Mouse (Mus musculus) midbrain, embryonic 16.5 days (tissue): ENCODE measurements around the gene Cbx6. TPM values are rescaled to one million over a fixed set of nuclear protein-coding genes. Genes with fewer than 3 reads are reported as not detected.
A peak's percentile ranks its signal among the peaks of the same experiment; 100 is the strongest.

ENCODE experiments used
- ATAC-seq: fragments of 200-750 bp; cut with Nextera tagmentation; 2 replicates; pipeline ENCODE4 v1.8.0; 2017; ENCODE audit warnings: moderate TSS enrichment
- H3K27ac ChIP-seq: fragments of 300-500 bp; sonication (generic); 2 replicates; pipeline ENCODE4 v1.5.1; 2014; ENCODE audit warnings: mild to moderate bottlenecking, low read length, mixed read lengths
- H3K27me3 ChIP-seq: fragments of 300-500 bp; sonication (generic); 2 replicates; pipeline ENCODE4 v1.6.1; 2014; ENCODE audit warnings: low read depth, low read length, mixed read lengths; ENCODE audit not compliant: control insufficient read depth, insufficient read depth
- H3K36me3 ChIP-seq: fragments of 300-500 bp; sonication (generic); 2 replicates; pipeline ENCODE4 v1.6.1; 2014; ENCODE audit warnings: mild to moderate bottlenecking, low read length, moderate library complexity, mixed read lengths; ENCODE audit not compliant: control insufficient read depth, insufficient read depth
- H3K4me1 ChIP-seq: fragments of 300-500 bp; sonication (generic); 2 replicates; pipeline ENCODE4 v1.6.1; 2014; ENCODE audit warnings: mild to moderate bottlenecking, low read length, mixed read lengths; ENCODE audit not compliant: control insufficient read depth, insufficient read depth
- H3K4me2 ChIP-seq: fragments of 300-500 bp; sonication (generic); 2 replicates; pipeline ENCODE4 v1.6.1; 2014; ENCODE audit warnings: mild to moderate bottlenecking, low read length, mixed read lengths
- H3K4me3 ChIP-seq: fragments of 300-500 bp; sonication (generic); 2 replicates; pipeline ENCODE4 v1.5.1; 2014; ENCODE audit warnings: low read depth, mild to moderate bottlenecking, low read length, moderate library complexity, mixed read lengths
- H3K9ac ChIP-seq: fragments of 300-500 bp; sonication (generic); 2 replicates; pipeline ENCODE4 v1.6.1; 2014; ENCODE audit warnings: low read depth, low read length, mixed read lengths
- H3K9me3 ChIP-seq: fragments of 300-500 bp; sonication (generic); replicated peaks from 2 replicates; pipeline ENCODE4 v1.6.1; 2014; ENCODE audit warnings: mild to moderate bottlenecking, low read length, mixed read lengths; ENCODE audit not compliant: control insufficient read depth, poor library complexity, severe bottlenecking
- WGBS: fragments of 180-500 bp; shearing (Covaris S2); extraction: QIAGEN DNeasy Blood & Tissue Kit; methylation state at CpG from one replicate; pipeline ENCODE4 v1.1.7; 2014; 5-methylcytosine and 5-hydroxymethylcytosine counted together
- polyA plus RNA-seq: library from polyadenylated mRNA; unstranded; fragments of >200 nt; fragmentation: Nextera tagmentation; extraction: Ambion mirVana; gene quantifications from 2 replicates; pipeline ENCODE4 v1.2.1, GENCODE M21; 2015

Cbx6 gene
- polyA plus RNA-seq, 1 experiment from 2014 or later, result 73.2 TPM

DNA sequence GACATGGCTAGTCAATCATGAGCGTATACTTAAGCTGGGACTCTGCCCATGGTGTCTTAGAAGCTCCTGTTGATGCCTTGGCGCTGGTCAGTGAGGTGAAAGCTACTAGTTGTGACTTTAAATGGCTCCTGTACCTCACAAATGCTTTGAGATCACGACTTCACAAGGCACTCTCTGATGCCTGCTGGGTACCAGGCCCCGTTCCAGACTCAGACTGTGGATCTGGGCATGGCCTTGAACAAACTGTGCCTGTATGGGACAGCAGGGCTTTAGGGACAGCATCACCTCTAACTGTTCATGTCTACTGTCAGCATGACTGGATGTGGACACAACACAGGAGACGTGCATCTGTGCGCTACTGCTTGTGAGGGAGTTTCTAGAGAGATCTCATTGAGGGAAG is 43.6 kb downstream of the Cbx6 start:
- H3K27ac ChIP-seq, result no peak overlapping the region
- no peaks in the 10 kb centered on the region for H3K9me3 ChIP-seq
- WGBS, result 85% methylated on average over 6 of the region's 6 CpGs
- H3K27me3 ChIP-seq, result no peaks in the 10 kb centered on the region
- no peak overlapping the region for H3K4me2 ChIP-seq
- peaks cover 3% of the 10 kb centered on the region; the same call in 1 of the 2 replicates for H3K4me1 ChIP-seq
- no peak for ATAC-seq
- no peak overlapping the region for H3K4me3 ChIP-seq
- H3K9ac ChIP-seq, result no peak overlapping the region
- peaks cover 2% of the 10 kb centered on the region; the same call in 1 of the 2 replicates for H3K36me3 ChIP-seq

DNA sequence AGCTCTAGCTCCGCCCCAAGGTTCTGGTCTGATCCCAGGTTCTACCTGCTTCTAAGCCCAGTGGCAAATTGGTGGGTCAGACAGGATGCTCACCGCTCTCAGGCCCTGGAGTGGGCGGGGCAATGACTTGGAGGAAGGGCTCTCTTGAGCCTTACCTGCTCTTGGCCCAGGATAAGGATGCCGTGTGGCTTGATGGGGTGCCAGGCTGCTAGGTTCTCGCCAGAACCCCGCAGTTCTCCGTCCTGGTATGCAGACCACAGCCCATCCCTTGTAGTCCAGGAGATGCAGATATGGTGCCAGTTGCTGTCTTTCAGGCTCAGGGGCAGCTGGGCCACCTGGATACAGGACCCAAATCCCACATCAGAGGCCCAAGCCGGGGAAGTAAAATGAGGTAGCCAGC is 44.4 kb downstream of the Cbx6 start:
- Histone ChIP-seq H3K9ac (no peak overlapping the region), H3K4me2 (no peak overlapping the region), H3K27ac (no peak overlapping the region), H3K36me3 (peaks cover 2% of the 10 kb centered on the region; the same call in 1 of the 2 replicates), H3K9me3 (no peaks in the 10 kb centered on the region), H3K4me3 (no peak overlapping the region), H3K27me3 (no peaks in the 10 kb centered on the region), H3K4me1 (peaks cover 3% of the 10 kb centered on the region; the same call in 1 of the 2 replicates)
- WGBS, result 62% methylated on average over 8 of the region's 8 CpGs
- ATAC-seq, result no peak

DNA sequence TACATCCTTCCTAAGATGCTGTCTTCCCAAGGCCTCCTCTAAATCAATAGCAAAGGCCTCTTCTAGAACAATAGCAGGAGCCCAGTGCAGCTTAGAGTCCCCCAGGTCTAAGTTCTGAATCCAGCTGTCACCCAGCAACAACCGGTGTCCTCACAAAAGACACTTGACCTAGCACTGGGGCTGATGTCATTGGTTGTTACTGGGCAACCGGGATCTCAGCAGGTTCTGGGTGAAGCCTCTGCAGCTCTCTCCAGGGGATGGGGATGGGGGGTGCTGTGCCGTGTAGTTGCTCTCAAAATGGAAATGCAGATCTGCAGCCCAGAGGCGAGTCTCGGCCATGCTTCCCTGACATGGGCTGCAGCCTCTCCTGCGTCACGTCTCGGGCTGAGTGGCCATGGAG is 46.7 kb downstream of the Cbx6 start:
- Histone ChIP-seq H3K4me1 (peaks cover 3% of the 10 kb centered on the region; the same call in 1 of the 2 replicates), H3K4me3 (no peak overlapping the region), H3K36me3 (peaks cover 2% of the 10 kb centered on the region; the same call in 1 of the 2 replicates), H3K27ac (peak overlapping the region; percentile 43; the same call in 1 of the 2 replicates), H3K9me3 (no peaks in the 10 kb centered on the region), H3K4me2 (no peak overlapping the region), H3K27me3 (no peaks in the 10 kb centered on the region), H3K9ac (no peak overlapping the region)
- 26% methylated on average over 8 of the region's 8 CpGs for WGBS
- peak; percentile 57; the same call in 1 of the 2 replicates for ATAC-seq

DNA sequence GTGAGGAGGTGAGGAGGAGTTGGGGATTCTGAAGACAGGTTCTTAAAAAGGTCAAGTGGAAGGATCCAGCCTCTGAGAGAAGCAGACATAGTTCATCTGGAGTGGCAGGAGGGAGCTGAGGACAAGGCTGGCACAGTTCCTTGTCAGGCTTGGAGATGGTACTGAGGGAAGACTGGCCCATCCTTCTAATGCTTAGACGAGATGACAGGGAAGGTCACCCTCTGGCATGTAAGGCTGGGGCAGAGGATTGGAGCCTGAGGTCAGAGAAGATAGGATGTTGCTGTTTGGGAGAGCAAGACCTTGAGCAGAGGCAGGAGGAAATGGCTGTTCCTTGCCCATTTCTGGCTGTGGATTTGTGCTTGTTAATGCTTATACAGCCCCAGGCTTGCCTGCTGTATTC is 49.4 kb downstream of the Cbx6 start:
- Histone ChIP-seq H3K4me1 (peaks cover 3% of the 10 kb centered on the region; the same call in 1 of the 2 replicates), H3K9me3 (no peaks in the 10 kb centered on the region), H3K4me2 (no peak overlapping the region), H3K9ac (no peak overlapping the region), H3K36me3 (peaks cover 2% of the 10 kb centered on the region; the same call in 1 of the 2 replicates), H3K27ac (no peak overlapping the region), H3K4me3 (no peak overlapping the region), H3K27me3 (no peaks in the 10 kb centered on the region)
- ATAC-seq, result no peak
- 74% methylated on average over 1 of the region's 1 CpGs for WGBS

DNA sequence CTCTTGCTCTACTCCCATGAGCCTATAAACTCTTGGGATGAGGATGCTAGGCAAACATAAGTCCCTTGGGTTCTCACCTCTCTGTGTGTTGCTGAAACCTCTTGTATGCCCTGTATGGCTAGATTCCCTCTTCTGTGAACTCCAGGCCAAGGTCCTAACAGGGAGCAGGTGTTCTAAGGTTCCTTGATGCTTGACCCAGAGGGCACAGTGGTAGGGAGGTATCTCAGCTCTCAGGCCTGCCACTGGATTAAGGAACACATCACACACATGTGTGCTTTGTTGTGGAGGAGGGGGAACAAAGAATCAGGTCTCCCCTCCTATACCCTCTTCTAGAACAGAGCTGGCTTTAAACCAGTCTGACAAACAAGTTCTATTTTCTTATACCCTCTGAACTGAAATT is 56.7 kb downstream of the Cbx6 start, which contains the start of gene Dnal4:
Dnal4 (minus strand) TSS at position 101 of the 400 bp plus-strand sequence.
- no peaks in the 10 kb centered on the region for H3K9me3 ChIP-seq

DNA sequence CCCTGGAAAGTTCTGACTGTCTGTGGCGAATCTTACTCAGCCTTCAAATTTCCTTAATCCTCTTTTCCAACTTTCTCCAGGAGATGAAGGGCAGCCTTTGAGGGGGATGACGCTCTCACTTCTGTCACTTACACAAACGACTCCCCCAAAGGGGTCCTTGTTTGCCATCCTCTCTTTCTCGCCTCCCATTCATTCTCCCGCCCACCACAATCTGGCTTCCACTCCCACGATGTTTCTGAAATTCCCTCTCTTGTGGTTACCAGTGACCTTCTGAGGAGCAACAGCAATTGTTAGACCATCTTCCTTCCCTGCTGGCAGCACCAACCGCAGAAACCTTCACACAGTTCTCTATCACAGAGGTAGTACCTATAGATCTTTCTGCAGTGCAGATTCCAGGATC is 58.8 kb downstream of the Cbx6 start:
- 60% methylated on average over 7 of the region's 7 CpGs for WGBS
- Histone ChIP-seq H3K36me3 (no peaks in the 10 kb centered on the region), H3K4me2 (no peak overlapping the region), H3K27me3 (no peaks in the 10 kb centered on the region), H3K4me3 (no peak overlapping the region), H3K9ac (no peak overlapping the region), H3K4me1 (peaks cover 17% of the 10 kb centered on the region), H3K9me3 (no peaks in the 10 kb centered on the region), H3K27ac (no peak overlapping the region)
- ATAC-seq, result no peak

More for the DNA sequence above, 56.7 kb downstream of the Cbx6 start, which contains the start of gene Dnal4:
- Histone ChIP-seq H3K27ac (no peak within 1 kb of the TSS), H3K9ac (no peak within 1 kb of the TSS), H3K4me1 (peaks cover 16% of the 10 kb centered on the region), H3K27me3 (no peaks in the 10 kb centered on the region), H3K4me3 (no peak within 1 kb of the TSS), H3K4me2 (no peak within 1 kb of the TSS), H3K36me3 (no peaks in the 10 kb centered on the region)
- ATAC-seq, result no peak

DNA sequence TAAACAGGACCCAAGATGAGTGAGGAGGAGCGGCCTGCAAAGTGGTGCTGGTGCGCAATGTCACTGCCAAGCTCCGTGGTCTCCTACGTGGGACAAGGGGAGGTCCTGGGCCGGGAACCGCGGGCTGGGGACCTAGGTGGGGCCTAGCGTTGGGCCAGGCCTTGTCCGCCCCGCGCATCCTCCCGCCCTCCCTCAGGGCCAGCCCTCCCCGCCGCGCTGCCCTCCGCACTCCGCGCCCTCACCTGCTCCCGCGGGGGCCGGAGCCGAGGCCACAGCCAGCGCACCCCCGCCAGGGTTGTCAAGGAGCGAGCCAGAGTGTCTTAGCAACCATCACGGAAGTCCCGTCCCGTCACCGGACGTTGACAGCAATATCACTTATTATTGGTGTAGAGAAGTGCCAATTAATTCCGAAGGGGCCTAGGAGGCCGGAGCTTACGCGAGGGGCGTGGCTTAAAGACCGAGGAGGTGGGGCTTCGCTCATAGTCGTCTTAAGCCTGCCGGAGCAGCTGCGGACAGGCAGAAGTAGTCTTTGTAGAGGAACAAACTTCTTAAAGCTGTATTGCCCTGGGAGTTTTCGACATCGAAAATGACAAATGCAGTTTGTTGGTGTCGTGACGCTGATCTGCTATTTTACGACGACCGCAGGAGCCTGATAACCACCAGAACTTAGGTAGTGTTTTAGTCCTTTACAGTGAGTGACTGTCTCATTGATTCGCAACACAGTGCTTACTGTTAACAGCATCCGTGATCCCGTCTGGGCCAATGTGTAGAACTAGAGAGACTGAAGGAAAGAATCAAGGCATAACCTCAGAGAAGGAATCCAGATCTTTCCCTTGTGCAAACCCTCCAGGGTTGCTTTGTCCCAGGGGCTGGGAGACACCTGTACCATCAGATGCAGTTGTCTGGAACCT is 60.1 kb downstream of the Cbx6 start:
- H3K36me3 ChIP-seq, result no peaks in the 10 kb centered on the region
- under 1% methylated on average over 47 of the region's 50 CpGs for WGBS

More for the DNA sequence above, 60.1 kb downstream of the Cbx6 start:
- H3K9ac ChIP-seq, result peak overlapping the region; percentile 94
- no peaks in the 10 kb centered on the region for H3K27me3 ChIP-seq
- H3K4me1 ChIP-seq, result peaks cover 18% of the 10 kb centered on the region
- peak overlapping the region; percentile 69 for H3K4me2 ChIP-seq
- H3K4me3 ChIP-seq, result peak overlapping the region; percentile 89
- H3K9me3 ChIP-seq, result no peaks in the 10 kb centered on the region
- peak overlapping the region; percentile 81 for H3K27ac ChIP-seq
- ATAC-seq, result peak; percentile 99
